Mouse (Mus musculus): ENCODE measurements around the gene Sgsh. TPM values are rescaled to one million over a fixed set of nuclear protein-coding genes. Genes with fewer than 3 reads are reported as not detected.

The Sgsh gene
- polyA plus RNA-seq, 2 experiments: 8.7 to 9.8 TPM

DNA sequence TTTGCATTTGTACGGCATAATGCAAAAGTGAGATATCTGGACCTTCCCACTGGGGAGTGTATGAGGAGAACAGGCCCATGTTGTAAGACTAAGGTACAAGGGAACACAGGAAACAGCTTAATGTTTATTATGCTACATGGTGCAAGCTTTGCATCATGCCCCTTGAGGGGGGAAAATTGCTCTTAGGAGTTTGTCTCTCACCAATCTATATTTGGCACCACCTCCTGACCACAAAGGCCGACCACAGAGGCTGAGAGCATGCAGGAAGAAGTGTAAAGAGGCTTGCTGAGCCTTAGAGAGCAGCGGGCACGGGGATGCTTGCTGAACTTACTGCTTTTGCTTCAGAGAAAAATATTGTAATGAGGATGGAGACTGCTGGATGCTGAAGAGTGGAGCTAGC is 29.6 kb upstream of the Sgsh start:
- ATAC-seq (ENCODE audit: low FRiP score, low read depth) (no peak), DNase-seq (ENCODE audit: low spot score) (no peak)
- Histone ChIP-seq H3K4me1 (ENCODE audit: control insufficient read depth, insufficient read depth, low read length) (0 out of 2 replicates have a peak, but pooled peaks cover 5% of the 10 kb centered on the region), H3K36me3 (ENCODE audit: control insufficient read depth, insufficient read depth, low read length) (peaks cover 6% of the 10 kb centered on the region), H3K4me2 (replicated peaks; ENCODE audit: low read depth, low read length, severe bottlenecking) (no peak overlapping the region), H3K27ac (replicated peaks; ENCODE audit: low read depth, low read length) (no peak overlapping the region), H3K4me3 (replicated peaks; ENCODE audit: low read length) (no peak overlapping the region), H3K9ac (ENCODE audit: low read depth, low read length, severe bottlenecking) (no peak overlapping the region), H3K27me3 (ENCODE audit: control insufficient read depth, insufficient read depth, low read length) (no peaks in the 10 kb centered on the region), H3K9me3 (ENCODE audit: control insufficient read depth, low read length) (no peaks in the 10 kb centered on the region)
- no peak for TF ChIP-seq POLR2A (IDR thresholded peaks at IDR 0.05; ENCODE audit: borderline replicate concordance, extremely low read depth, insufficient read depth, insufficient read length)
- 79% methylated on average over 4 of the region's 4 CpGs for WGBS

DNA sequence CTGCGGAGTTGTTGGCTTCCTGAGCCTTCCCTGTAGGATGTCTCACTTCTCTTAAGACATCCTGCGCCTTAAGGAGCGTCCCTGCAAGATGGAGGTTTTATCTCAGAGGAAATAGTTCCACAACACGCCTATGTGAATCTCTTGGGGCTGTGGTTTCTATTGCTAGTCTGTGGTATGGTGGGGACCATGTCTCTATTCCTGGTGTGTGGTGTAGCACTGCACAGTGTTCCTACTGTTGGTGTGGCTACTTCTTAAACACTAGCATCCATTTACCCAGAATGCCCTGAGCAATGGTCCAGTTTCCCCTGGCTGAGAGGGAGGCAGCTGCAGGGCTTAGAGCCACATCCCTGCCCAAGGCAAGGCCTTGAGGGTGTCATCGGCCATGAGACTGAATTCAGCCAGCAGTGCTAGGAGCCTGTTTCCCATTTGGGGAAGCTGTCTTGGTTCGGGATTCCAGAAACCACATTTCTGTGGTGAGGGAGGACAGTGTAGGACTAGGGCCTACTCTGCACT is 27.1 kb upstream of the Sgsh start:
- Histone ChIP-seq H3K27ac (replicated peaks; ENCODE audit: low read depth, low read length) (no peak overlapping the region), H3K36me3 (ENCODE audit: control insufficient read depth, insufficient read depth, low read length) (peaks cover 19% of the 10 kb centered on the region), H3K9me3 (ENCODE audit: control insufficient read depth, low read length) (no peaks in the 10 kb centered on the region), H3K27me3 (ENCODE audit: control insufficient read depth, insufficient read depth, low read length) (no peaks in the 10 kb centered on the region), H3K4me1 (ENCODE audit: control insufficient read depth, insufficient read depth, low read length) (no peaks in the 10 kb centered on the region), H3K4me2 (replicated peaks; ENCODE audit: low read depth, low read length, severe bottlenecking) (no peak overlapping the region), H3K4me3 (replicated peaks; ENCODE audit: low read length) (no peak overlapping the region), H3K9ac (ENCODE audit: low read depth, low read length, severe bottlenecking) (no peak overlapping the region)
- no peak for DNase-seq (ENCODE audit: low spot score)
- ATAC-seq (ENCODE audit: low FRiP score, low read depth): no peak
- WGBS: 78% methylated on average over 6 of the region's 6 CpGs
- no peak for TF ChIP-seq POLR2A (IDR thresholded peaks at IDR 0.05; ENCODE audit: borderline replicate concordance, extremely low read depth, insufficient read depth, insufficient read length)

DNA sequence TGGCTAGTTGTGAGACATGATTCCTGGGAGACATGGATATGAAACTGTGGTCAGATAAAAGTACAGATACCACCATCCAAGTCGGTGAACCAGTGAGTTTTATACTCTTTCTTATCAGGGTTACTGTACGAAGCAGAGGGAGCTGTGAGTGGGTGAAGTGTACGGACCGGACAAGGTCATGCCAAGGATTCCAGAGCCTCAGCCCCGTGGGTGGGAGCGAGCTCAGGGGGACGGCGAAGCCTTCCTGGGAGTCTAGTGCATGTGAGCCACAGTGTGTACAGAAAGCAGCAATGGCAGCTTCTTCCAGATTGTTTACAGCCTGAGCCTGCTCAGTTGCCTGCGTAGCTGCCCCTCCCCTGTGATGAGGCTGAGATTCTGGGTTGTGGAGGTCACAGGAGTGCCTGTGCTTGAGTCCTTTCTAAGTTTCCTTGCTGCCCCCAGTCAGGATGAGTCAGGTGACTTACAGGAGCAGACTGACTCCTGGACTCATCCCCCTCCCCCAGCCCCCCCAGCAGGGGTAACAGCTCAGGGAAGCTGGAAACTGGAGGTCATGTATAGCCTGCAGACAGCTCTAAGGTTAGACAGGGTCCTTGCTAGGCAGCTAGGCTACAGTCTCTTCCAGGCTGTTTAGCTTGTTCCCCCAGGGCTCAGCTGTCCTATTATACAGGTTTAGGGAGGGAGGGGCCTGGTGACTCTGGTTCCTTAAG is 26.4 kb upstream of the Sgsh start:
- no peak overlapping the region for H3K4me2 ChIP-seq (replicated peaks; ENCODE audit: low read depth, low read length, severe bottlenecking)
- TF ChIP-seq POLR2A (IDR thresholded peaks at IDR 0.05; ENCODE audit: borderline replicate concordance, extremely low read depth, insufficient read depth, insufficient read length): no peak
- no peak overlapping the region for H3K4me3 ChIP-seq (replicated peaks; ENCODE audit: low read length)
- H3K9me3 ChIP-seq (ENCODE audit: control insufficient read depth, low read length): no peaks in the 10 kb centered on the region
- DNase-seq (ENCODE audit: low spot score): no peak
- no peak for ATAC-seq (ENCODE audit: low FRiP score, low read depth)
- H3K4me1 ChIP-seq (ENCODE audit: control insufficient read depth, insufficient read depth, low read length): no peaks in the 10 kb centered on the region
- H3K27me3 ChIP-seq (ENCODE audit: control insufficient read depth, insufficient read depth, low read length): no peaks in the 10 kb centered on the region
- 77% methylated on average over 9 of the region's 9 CpGs for WGBS
- H3K36me3 ChIP-seq (ENCODE audit: control insufficient read depth, insufficient read depth, low read length): peaks cover 19% of the 10 kb centered on the region
- no peak overlapping the region for H3K9ac ChIP-seq (ENCODE audit: low read depth, low read length, severe bottlenecking)
- no peak overlapping the region for H3K27ac ChIP-seq (replicated peaks; ENCODE audit: low read depth, low read length)

DNA sequence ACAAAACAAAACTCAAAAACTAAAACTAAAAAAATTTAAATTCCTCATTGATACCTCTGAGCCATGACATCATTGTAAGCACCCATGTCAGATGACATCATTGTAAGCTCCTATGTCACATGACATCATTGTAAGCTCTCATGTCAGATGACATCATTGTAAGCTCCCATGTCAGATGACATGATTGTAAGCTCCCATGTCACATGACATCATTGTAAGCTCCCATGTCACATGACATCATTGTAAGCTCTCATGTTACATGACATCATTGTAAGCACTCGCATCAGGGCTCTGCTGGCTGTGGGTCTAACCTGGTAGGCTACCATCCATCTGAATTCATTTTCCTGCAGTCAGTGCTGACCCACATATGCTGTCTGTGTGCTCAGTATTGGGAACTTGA is 23.2 kb upstream of the Sgsh start:
- TF ChIP-seq POLR2A (IDR thresholded peaks at IDR 0.05; ENCODE audit: borderline replicate concordance, extremely low read depth, insufficient read depth, insufficient read length): no peak
- H3K27me3 ChIP-seq (ENCODE audit: control insufficient read depth, insufficient read depth, low read length): no peaks in the 10 kb centered on the region
- no peak overlapping the region for H3K9ac ChIP-seq (ENCODE audit: low read depth, low read length, severe bottlenecking)
- H3K36me3 ChIP-seq (ENCODE audit: control insufficient read depth, insufficient read depth, low read length): peaks cover 19% of the 10 kb centered on the region
- H3K4me2 ChIP-seq (replicated peaks; ENCODE audit: low read depth, low read length, severe bottlenecking): no peak overlapping the region
- no peak for ATAC-seq (ENCODE audit: low FRiP score, low read depth)
- 88% methylated on average over 1 of the region's 1 CpGs for WGBS
- no peak for DNase-seq (ENCODE audit: low spot score)
- no peak overlapping the region for H3K4me3 ChIP-seq (replicated peaks; ENCODE audit: low read length)
- no peaks in the 10 kb centered on the region for H3K9me3 ChIP-seq (ENCODE audit: control insufficient read depth, low read length)
- no peak overlapping the region for H3K27ac ChIP-seq (replicated peaks; ENCODE audit: low read depth, low read length)
- H3K4me1 ChIP-seq (ENCODE audit: control insufficient read depth, insufficient read depth, low read length): no peaks in the 10 kb centered on the region

DNA sequence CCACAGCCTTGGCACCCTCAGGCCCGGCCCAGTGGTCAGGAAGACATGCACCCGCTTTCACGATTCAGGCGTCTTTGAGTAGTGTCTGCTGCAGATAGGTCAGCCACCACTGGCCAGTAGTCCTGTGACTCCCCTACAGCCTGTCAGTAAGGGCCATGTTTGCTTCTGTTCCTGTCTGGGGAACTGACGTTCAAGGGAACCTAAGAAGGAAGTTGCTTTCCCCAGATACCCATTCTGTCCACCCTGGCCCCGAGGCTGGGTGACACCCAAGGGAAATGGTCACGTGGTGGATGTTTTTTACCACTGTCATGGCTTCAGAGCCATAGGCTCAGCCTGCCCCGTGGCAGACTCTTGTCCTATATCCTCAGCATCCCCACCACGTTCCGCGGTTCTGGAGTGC is 22.0 kb upstream of the Sgsh start:
- H3K9me3 ChIP-seq (ENCODE audit: control insufficient read depth, low read length): no peaks in the 10 kb centered on the region
- H3K4me1 ChIP-seq (ENCODE audit: control insufficient read depth, insufficient read depth, low read length): no peaks in the 10 kb centered on the region
- H3K27ac ChIP-seq (replicated peaks; ENCODE audit: low read depth, low read length): no peak overlapping the region
- DNase-seq (ENCODE audit: low spot score): no peak
- H3K4me2 ChIP-seq (replicated peaks; ENCODE audit: low read depth, low read length, severe bottlenecking): no peak overlapping the region
- H3K4me3 ChIP-seq (replicated peaks; ENCODE audit: low read length): no peak overlapping the region
- no peak for TF ChIP-seq POLR2A (IDR thresholded peaks at IDR 0.05; ENCODE audit: borderline replicate concordance, extremely low read depth, insufficient read depth, insufficient read length)
- H3K27me3 ChIP-seq (ENCODE audit: control insufficient read depth, insufficient read depth, low read length): no peaks in the 10 kb centered on the region
- H3K9ac ChIP-seq (ENCODE audit: low read depth, low read length, severe bottlenecking): no peak overlapping the region
- H3K36me3 ChIP-seq (ENCODE audit: control insufficient read depth, insufficient read depth, low read length): peaks cover 19% of the 10 kb centered on the region
- 93% methylated on average over 11 of the region's 11 CpGs for WGBS
- ATAC-seq (ENCODE audit: low FRiP score, low read depth): no peak
